Mouse (Mus musculus) stomach, embryonic 14.5 days (tissue): ENCODE measurements around the gene Tmem235. TPM values are rescaled to one million over a fixed set of nuclear protein-coding genes. Genes with fewer than 3 reads are reported as not detected.
A peak's percentile ranks its signal among the peaks of the same experiment; 100 is the strongest.

Experiments used
- ATAC-seq: fragments of 200-750 bp; cut with Nextera tagmentation; 2 replicates; pipeline ENCODE4 v1.8.0; 2017; ENCODE audit warnings: low read depth, moderate TSS enrichment; ENCODE audit not compliant: insufficient number of reproducible peaks, insufficient read depth, low FRiP score
- H3K27ac ChIP-seq: fragments of 300-500 bp; sonication (generic); 2 replicates; pipeline ENCODE4 v1.5.1; 2014; ENCODE audit warnings: mild to moderate bottlenecking, low read length, moderate library complexity, mixed read lengths
- H3K27me3 ChIP-seq: fragments of 300-500 bp; sonication (generic); 2 replicates; pipeline ENCODE4 v1.6.1; 2014; ENCODE audit warnings: low read length, control low read depth, mixed read lengths; ENCODE audit not compliant: control insufficient read depth, insufficient read depth
- H3K36me3 ChIP-seq: fragments of 300-500 bp; sonication (generic); 2 replicates; pipeline ENCODE4 v1.6.1; 2014; ENCODE audit warnings: mild to moderate bottlenecking, control low read depth, low read length, moderate library complexity, mixed read lengths; ENCODE audit not compliant: control insufficient read depth, insufficient read depth
- H3K4me1 ChIP-seq: fragments of 300-500 bp; sonication (generic); 2 replicates; pipeline ENCODE4 v1.6.1; 2014; ENCODE audit warnings: low read length, control low read depth, mixed read lengths; ENCODE audit not compliant: control insufficient read depth, insufficient read depth
- H3K4me2 ChIP-seq: fragments of 300-500 bp; sonication (generic); replicated peaks from 2 replicates; pipeline ENCODE4 v1.6.1; 2014; ENCODE audit warnings: low read depth, low read length, control low read depth
- H3K4me3 ChIP-seq: fragments of 300-500 bp; sonication (generic); 2 replicates; pipeline ENCODE4 v1.5.1; 2014; ENCODE audit warnings: low read depth, low read length, control low read depth
- H3K9ac ChIP-seq: fragments of 300-500 bp; sonication (generic); replicated peaks from 2 replicates; pipeline ENCODE4 v1.6.1; 2014; ENCODE audit warnings: low read depth, mild to moderate bottlenecking, control low read depth, low read length, moderate library complexity, mixed read lengths
- H3K9me3 ChIP-seq: fragments of 300-500 bp; sonication (generic); 2 replicates; pipeline ENCODE4 v1.6.1; 2016; ENCODE audit warnings: low read depth, low read length, control low read depth; ENCODE audit not compliant: control insufficient read depth
- WGBS: fragments of 180-500 bp; shearing (Covaris S2); extraction: QIAGEN DNeasy Blood & Tissue Kit; methylation state at CpG from one replicate; pipeline ENCODE4 v1.1.7; 2014; 5-methylcytosine and 5-hydroxymethylcytosine counted together
- polyA plus RNA-seq: library from polyadenylated mRNA; unstranded; fragments of >200 nt; fragmentation: Nextera tagmentation; extraction: Ambion mirVana; gene quantifications from 2 replicates; pipeline ENCODE4 v1.2.1, GENCODE M21; 2014

Gene Tmem235
- polyA plus RNA-seq, 1 experiment from 2014 or later: not detected

DNA sequence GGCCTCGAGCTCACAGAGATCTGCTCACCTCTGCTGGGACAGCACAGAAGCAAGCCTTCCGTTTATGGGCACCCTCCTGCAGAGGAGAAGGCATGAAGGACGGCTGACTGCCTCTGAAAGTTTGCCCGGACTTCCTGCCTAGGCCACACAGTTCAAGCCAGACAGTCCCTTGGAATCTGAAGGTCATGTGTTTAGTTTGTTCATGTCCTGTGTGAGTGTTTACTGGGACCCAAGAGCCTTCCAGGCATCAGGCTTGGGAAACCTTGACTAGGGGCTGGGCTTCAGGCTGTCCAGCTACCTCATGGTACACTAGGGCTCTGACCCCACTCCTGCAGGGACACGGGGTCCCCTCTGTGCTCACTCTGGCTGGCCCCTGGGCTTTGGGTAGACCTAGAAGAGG lies 25.4 kb downstream of the Tmem235 start:
- H3K4me1 ChIP-seq: peaks cover 46% of the 10 kb centered on the region
- no peak for ATAC-seq
- 47% methylated on average over 5 of the region's 5 CpGs for WGBS
- H3K27ac ChIP-seq: no peak overlapping the region
- no peaks in the 10 kb centered on the region for H3K36me3 ChIP-seq
- H3K4me3 ChIP-seq: no peak overlapping the region
- H3K9me3 ChIP-seq: no peaks in the 10 kb centered on the region
- no peak overlapping the region for H3K4me2 ChIP-seq
- no peak overlapping the region for H3K9ac ChIP-seq
- H3K27me3 ChIP-seq: no peaks in the 10 kb centered on the region

- Histone ChIP-seq H3K4me1 (peaks cover 39% of the 10 kb centered on the region), H3K4me2 (peak overlapping the region; percentile 53), H3K27ac (peak overlapping the region; percentile 33; the same call in 1 of the 2 replicates), H3K9me3 (no peaks in the 10 kb centered on the region), H3K4me3 (peak overlapping the region; percentile 17; the same call in 1 of the 2 replicates), H3K27me3 (no peaks in the 10 kb centered on the region), H3K36me3 (no peaks in the 10 kb centered on the region), H3K9ac (no peak overlapping the region)
- WGBS: 20% methylated on average over 20 of the region's 20 CpGs
- ATAC-seq: no peak
Measured at GRCm38 (mm10) chr11:117888168-117888852, 27.8 kb downstream of the Tmem235 start.

GRCm38 (mm10) chr11:117888853-117889822 lies 28.6 kb downstream of the Tmem235 start:
- Histone ChIP-seq H3K27me3 (no peaks in the 10 kb centered on the region), H3K9ac (peak overlapping the region; percentile 30), H3K4me2 (peak overlapping the region; percentile 53), H3K4me1 (peaks cover 39% of the 10 kb centered on the region), H3K9me3 (no peaks in the 10 kb centered on the region), H3K27ac (peak overlapping the region; percentile 67; the same call in 1 of the 2 replicates), H3K4me3 (peak overlapping the region; percentile 17), H3K36me3 (no peaks in the 10 kb centered on the region)
- WGBS: 6% methylated on average over 32 of the region's 33 CpGs
- ATAC-seq: peak; percentile 15; the same call in 1 of the 2 replicates

GRCm38 (mm10) chr11:117889887-117890340 lies 29.4 kb downstream of the Tmem235 start:
- Histone ChIP-seq H3K9ac (peak overlapping the region; percentile 30), H3K4me1 (peaks cover 39% of the 10 kb centered on the region), H3K27me3 (no peaks in the 10 kb centered on the region), H3K36me3 (no peaks in the 10 kb centered on the region), H3K4me3 (peak overlapping the region; percentile 17), H3K27ac (peak overlapping the region; percentile 67; the same call in 1 of the 2 replicates), H3K9me3 (no peaks in the 10 kb centered on the region), H3K4me2 (peak overlapping the region; percentile 53)
- WGBS: 16% methylated on average over 11 of the region's 11 CpGs
- peak; percentile 8; the same call in 1 of the 2 replicates for ATAC-seq

DNA sequence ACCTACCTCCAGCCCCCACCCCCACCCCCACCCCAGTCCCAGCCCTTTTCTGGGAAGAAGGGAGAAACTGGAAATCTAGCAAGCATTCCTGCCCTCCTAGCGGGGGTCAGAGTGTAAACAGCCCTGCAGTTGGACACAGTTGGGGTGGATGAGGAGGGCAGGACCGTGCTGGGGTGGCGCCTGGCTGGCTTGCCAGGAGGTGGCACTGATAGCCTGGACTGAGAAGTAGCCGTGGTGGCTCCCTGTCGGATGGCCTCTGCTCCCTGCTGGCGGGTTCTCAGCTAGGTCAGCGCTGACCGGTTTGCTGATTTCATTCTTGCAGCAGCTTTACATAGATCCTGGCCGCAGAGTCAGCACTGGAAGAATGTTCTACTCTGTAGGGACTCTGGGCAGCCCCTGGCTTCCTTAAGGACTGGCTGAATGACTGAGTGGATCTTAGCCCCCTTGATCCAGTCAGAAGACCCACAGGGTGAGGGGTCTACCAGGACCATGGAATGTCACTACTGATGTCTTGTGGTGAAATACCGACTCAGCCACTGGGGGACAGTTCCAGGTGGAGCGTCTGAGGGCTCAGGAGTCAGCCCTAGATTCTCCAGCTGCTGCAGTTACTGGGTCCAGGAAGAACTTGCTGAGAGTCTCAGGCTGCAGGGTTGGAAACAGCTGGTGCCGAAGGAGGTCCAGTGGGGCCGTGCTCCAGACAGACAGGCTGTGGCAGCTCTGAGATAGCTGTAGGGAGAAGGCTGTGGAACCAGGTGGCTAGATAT lies 30.1 kb downstream of the Tmem235 start:
- Histone ChIP-seq H3K27me3 (no peaks in the 10 kb centered on the region), H3K4me2 (peak overlapping the region; percentile 32), H3K4me1 (peaks cover 39% of the 10 kb centered on the region), H3K9me3 (no peaks in the 10 kb centered on the region), H3K9ac (0 out of 2 replicates have a peak overlapping the region, but pooled peaks have one; percentile 2), H3K27ac (peak overlapping the region; percentile 36; the same call in 1 of the 2 replicates), H3K4me3 (peak overlapping the region; percentile 17; the same call in 1 of the 2 replicates), H3K36me3 (no peaks in the 10 kb centered on the region)
- peak; percentile 43; the same call in 1 of the 2 replicates for ATAC-seq
- 26% methylated on average over 13 of the region's 13 CpGs for WGBS

DNA sequence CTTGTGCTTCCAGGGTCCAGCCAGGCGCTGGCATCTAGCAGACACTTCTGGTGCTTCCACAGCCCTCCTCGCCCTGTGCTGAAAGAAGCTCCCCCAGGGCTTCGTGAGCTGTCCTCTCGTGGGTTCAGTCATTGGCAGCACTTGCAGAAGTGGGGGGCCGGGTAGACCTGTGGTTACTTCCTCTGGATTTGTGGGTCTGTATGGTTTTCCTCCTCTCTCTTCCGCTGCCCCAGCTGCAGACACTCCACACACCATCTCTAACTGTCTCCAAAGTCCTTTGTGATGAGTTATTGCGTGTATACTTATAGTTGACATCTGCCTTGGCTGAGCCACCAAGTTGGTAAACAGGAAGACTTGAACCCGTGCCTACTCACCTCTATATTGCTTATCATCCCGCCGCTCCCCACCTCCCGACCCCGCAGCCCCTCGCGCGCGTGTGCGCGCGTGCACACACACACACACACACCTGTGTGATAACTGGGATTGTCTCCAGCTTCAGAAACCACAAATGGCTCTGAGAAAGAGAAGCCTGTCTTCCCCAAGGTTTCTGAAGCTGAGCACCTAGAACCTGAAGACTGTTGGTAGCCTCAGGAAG lies 31.1 kb downstream of the Tmem235 start:
- no peaks in the 10 kb centered on the region for H3K27me3 ChIP-seq
- H3K27ac ChIP-seq: no peak overlapping the region
- H3K9ac ChIP-seq: no peak overlapping the region
- peaks cover 39% of the 10 kb centered on the region for H3K4me1 ChIP-seq
- H3K4me3 ChIP-seq: no peak overlapping the region
- no peaks in the 10 kb centered on the region for H3K9me3 ChIP-seq
- WGBS: 86% methylated on average over 19 of the region's 19 CpGs
- ATAC-seq: no peak
- H3K36me3 ChIP-seq: no peaks in the 10 kb centered on the region
- H3K4me2 ChIP-seq: no peak overlapping the region

DNA sequence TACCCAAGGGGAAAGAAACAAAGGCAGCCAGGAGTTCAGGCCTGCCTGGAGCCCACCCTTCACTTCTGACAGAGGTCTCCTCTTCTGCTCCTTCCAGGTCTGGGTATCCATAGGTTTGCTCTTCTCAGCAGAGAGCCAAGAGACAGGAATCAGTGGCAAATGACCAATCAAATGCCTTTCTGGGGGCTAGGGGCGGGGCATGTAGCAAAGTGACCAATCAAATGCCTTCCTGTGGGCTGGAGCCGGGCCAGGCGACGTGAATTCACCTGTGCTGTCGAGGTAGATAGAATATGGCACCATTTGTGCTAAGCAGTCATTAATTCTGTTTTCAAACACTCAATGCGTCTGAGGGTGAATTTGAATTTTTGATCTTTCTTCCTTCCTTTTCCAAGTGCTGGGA lies 31.6 kb downstream of the Tmem235 start:
- no peak overlapping the region for H3K27ac ChIP-seq
- H3K4me2 ChIP-seq: no peak overlapping the region
- no peak overlapping the region for H3K4me3 ChIP-seq
- peaks cover 39% of the 10 kb centered on the region for H3K4me1 ChIP-seq
- ATAC-seq: no peak
- H3K9ac ChIP-seq: no peak overlapping the region
- H3K36me3 ChIP-seq: no peaks in the 10 kb centered on the region
- no peaks in the 10 kb centered on the region for H3K27me3 ChIP-seq
- WGBS: 54% methylated on average over 6 of the region's 6 CpGs
- H3K9me3 ChIP-seq: no peaks in the 10 kb centered on the region
